Mouse (Mus musculus): Measurements from ENCODE around the gene St3gal3. TPM values are rescaled to one million over a fixed set of nuclear protein-coding genes. Genes with fewer than 3 reads are reported as not detected.
A peak's percentile ranks its signal among the peaks of the same experiment; 100 is the strongest.

Gene St3gal3
- polyA plus RNA-seq, 1 experiment from 2014 or later, result 6.7 TPM

DNA sequence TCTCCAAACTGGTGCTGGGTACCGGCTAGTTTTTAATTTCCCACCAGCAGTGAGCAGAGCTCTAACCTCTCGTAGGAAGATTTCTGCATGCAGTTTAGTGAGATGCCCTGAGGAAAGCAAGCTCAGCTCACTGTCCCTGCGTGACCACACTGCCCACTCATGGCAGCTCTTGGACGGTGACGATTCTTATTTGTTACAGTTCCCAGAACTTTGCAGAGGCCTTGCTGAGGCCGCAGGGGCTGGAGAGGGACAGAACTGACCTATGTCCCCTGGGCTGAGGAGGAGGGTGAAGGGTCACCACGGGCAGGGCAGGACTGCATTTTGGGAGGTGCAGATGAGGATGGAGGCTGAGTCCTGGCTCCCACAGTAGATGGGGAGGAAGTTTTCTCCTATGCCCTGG, 141.8 kb downstream of the St3gal3 start:
- 55% methylated on average over 7 of the region's 7 CpGs for WGBS
- Histone ChIP-seq H3K4me2 (ENCODE audit: low read length) (no peak overlapping the region), H3K4me3 (replicated peaks; ENCODE audit: low read depth, low read length) (no peak overlapping the region), H3K36me3 (ENCODE audit: insufficient read depth, low read length) (no peaks in the 10 kb centered on the region), H3K27me3 (ENCODE audit: insufficient read depth, low read length) (no peaks in the 10 kb centered on the region), H3K4me1 (replicated peaks; ENCODE audit: insufficient read depth, low read length) (peaks cover 14% of the 10 kb centered on the region), H3K9me3 (replicated peaks; ENCODE audit: low read length) (no peaks in the 10 kb centered on the region), H3K27ac (no peak overlapping the region), H3K9ac (ENCODE audit: low read depth, low read length) (no peak overlapping the region)
- DNase-seq (ENCODE audit: low spot score) (peak; percentile 22), ATAC-seq (replicated peaks; ENCODE audit: low FRiP score, low read depth) (no peak)
- peak; percentile 52 for TF ChIP-seq CTCF (IDR thresholded peaks at IDR 0.05; ENCODE audit: low read depth)

DNA sequence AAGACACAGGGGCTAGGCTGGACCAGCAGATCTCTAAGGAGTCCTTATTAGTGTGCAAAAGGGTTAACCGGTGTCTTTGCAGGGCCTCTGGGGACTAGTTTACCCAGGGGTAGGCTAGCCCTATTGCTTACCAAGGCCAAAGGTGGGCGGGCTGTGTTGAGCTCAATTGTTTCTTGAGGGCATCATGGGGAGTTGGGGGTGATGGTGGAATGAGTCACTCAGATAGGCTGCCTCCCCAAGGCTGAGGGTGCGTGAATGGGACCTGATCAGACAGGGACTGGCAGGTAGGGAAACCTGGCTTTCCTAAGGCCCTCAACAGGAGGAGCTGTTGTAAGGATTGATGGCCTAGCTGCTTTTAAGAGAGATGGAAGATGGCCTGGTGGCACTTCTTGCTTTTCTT, 142.7 kb downstream of the St3gal3 start:
- ATAC-seq (replicated peaks; ENCODE audit: low FRiP score, low read depth) (no peak), DNase-seq (ENCODE audit: low spot score) (no peak)
- Histone ChIP-seq H3K9me3 (replicated peaks; ENCODE audit: low read length) (no peaks in the 10 kb centered on the region), H3K4me3 (replicated peaks; ENCODE audit: low read depth, low read length) (no peak overlapping the region), H3K9ac (ENCODE audit: low read depth, low read length) (no peak overlapping the region), H3K4me1 (replicated peaks; ENCODE audit: insufficient read depth, low read length) (peaks cover 6% of the 10 kb centered on the region), H3K36me3 (ENCODE audit: insufficient read depth, low read length) (no peaks in the 10 kb centered on the region), H3K27ac (no peak overlapping the region), H3K4me2 (ENCODE audit: low read length) (no peak overlapping the region), H3K27me3 (ENCODE audit: insufficient read depth, low read length) (no peaks in the 10 kb centered on the region)
- TF ChIP-seq CTCF (IDR thresholded peaks at IDR 0.05; ENCODE audit: low read depth), result no peak
- WGBS, result 93% methylated on average over 3 of the region's 3 CpGs

DNA sequence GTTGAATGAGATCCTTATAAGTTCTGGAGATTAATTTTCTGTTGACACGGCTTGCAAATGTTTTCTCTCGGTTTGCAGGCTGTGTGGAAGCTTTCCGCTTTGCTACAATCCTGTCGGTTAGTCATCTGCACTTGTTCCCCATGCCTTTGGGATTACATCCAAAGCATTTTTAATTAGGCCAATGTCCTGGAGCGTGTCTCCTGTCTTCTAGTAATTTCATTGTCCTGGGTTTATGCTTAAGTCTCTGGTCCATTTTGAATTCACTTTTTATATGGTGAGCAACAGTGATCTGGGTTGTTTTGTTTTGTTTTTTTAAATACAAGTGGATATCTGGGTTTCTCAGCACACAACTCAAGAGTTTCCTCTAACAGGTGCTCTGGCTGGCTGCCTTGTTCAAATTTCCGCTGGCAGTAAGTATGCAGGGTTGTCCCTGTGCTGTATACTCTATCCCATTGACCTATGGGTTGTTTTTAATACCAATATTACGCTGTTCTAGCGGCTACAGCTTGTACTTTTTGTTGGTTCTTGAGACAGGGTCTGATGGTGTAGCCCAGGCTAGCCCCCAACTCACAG, 143.6 kb downstream of the St3gal3 start:
- DNase-seq (ENCODE audit: low spot score), result no peak
- no peak overlapping the region for H3K4me2 ChIP-seq (ENCODE audit: low read length)
- no peak overlapping the region; the same call in 1 of the 2 replicates for H3K27ac ChIP-seq
- WGBS, result 80% methylated on average over 8 of the region's 8 CpGs
- H3K27me3 ChIP-seq (ENCODE audit: insufficient read depth, low read length), result no peaks in the 10 kb centered on the region
- ATAC-seq (replicated peaks; ENCODE audit: low FRiP score, low read depth), result no peak
- H3K9me3 ChIP-seq (replicated peaks; ENCODE audit: low read length), result no peaks in the 10 kb centered on the region
- H3K36me3 ChIP-seq (ENCODE audit: insufficient read depth, low read length), result no peaks in the 10 kb centered on the region
- no peaks in the 10 kb centered on the region for H3K4me1 ChIP-seq (replicated peaks; ENCODE audit: insufficient read depth, low read length)
- no peak overlapping the region for H3K4me3 ChIP-seq (replicated peaks; ENCODE audit: low read depth, low read length)
- H3K9ac ChIP-seq (ENCODE audit: low read depth, low read length), result no peak overlapping the region
- no peak for TF ChIP-seq CTCF (IDR thresholded peaks at IDR 0.05; ENCODE audit: low read depth)

DNA sequence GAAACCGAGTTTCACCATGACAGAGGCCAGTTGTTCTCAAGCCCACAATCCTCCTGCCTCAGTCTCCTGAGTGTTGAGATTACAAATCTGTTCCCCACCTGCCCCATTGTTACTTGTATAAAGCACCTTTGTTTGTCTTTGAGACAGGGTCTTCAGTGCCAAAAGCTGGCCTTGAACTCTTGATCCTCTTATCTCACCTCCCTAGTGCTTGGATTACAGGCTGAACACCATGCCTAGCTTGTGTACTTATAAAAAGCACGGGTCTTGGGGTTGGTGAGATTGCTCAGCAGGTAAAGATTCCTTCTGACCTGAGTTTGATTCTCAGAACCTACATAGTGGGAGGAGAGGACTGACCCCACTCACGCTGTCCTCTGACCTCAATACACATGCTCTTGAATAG, 144.1 kb downstream of the St3gal3 start:
- Histone ChIP-seq H3K4me2 (ENCODE audit: low read length) (no peak overlapping the region), H3K9me3 (replicated peaks; ENCODE audit: low read length) (no peaks in the 10 kb centered on the region), H3K4me1 (replicated peaks; ENCODE audit: insufficient read depth, low read length) (no peaks in the 10 kb centered on the region), H3K27ac (no peak overlapping the region), H3K36me3 (ENCODE audit: insufficient read depth, low read length) (no peaks in the 10 kb centered on the region), H3K9ac (ENCODE audit: low read depth, low read length) (no peak overlapping the region), H3K27me3 (ENCODE audit: insufficient read depth, low read length) (no peaks in the 10 kb centered on the region), H3K4me3 (replicated peaks; ENCODE audit: low read depth, low read length) (no peak overlapping the region)
- no peak for DNase-seq (ENCODE audit: low spot score)
- TF ChIP-seq CTCF (IDR thresholded peaks at IDR 0.05; ENCODE audit: low read depth), result no peak
- ATAC-seq (replicated peaks; ENCODE audit: low FRiP score, low read depth), result no peak
- 71% methylated on average over 3 of the region's 3 CpGs for WGBS

DNA sequence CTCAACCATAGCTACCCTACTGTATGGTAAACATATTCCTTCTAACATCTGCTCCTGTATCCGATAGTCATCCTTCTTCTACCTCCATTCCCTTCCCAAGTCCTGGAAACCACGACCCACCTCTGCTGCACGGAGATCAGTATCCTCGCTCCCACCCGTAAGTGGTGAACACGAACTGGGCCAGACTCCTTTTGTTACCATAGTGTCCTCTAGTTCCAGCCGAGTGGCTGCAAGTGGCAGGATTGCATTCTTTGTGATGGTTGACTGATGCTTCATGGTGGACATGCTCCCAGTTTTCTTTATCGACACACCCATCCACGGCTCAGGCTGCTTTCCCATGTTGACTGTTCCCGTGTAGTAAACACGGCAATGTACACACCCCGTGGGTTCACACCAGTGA, 144.9 kb downstream of the St3gal3 start:
- Histone ChIP-seq H3K27me3 (ENCODE audit: insufficient read depth, low read length) (no peaks in the 10 kb centered on the region), H3K36me3 (ENCODE audit: insufficient read depth, low read length) (no peaks in the 10 kb centered on the region), H3K4me2 (ENCODE audit: low read length) (no peak overlapping the region), H3K4me3 (replicated peaks; ENCODE audit: low read depth, low read length) (no peak overlapping the region), H3K27ac (no peak overlapping the region; the same call in 1 of the 2 replicates), H3K9ac (ENCODE audit: low read depth, low read length) (no peak overlapping the region), H3K4me1 (replicated peaks; ENCODE audit: insufficient read depth, low read length) (0 out of 2 replicates have a peak, but pooled peaks cover 7% of the 10 kb centered on the region), H3K9me3 (replicated peaks; ENCODE audit: low read length) (no peaks in the 10 kb centered on the region)
- ATAC-seq (replicated peaks; ENCODE audit: low FRiP score, low read depth) (0 out of 2 replicates have a peak, but pooled peaks have one; percentile 9), DNase-seq (ENCODE audit: low spot score) (no peak)
- TF ChIP-seq CTCF (IDR thresholded peaks at IDR 0.05; ENCODE audit: low read depth), result no peak
- 53% methylated on average over 12 of the region's 12 CpGs for WGBS

DNA sequence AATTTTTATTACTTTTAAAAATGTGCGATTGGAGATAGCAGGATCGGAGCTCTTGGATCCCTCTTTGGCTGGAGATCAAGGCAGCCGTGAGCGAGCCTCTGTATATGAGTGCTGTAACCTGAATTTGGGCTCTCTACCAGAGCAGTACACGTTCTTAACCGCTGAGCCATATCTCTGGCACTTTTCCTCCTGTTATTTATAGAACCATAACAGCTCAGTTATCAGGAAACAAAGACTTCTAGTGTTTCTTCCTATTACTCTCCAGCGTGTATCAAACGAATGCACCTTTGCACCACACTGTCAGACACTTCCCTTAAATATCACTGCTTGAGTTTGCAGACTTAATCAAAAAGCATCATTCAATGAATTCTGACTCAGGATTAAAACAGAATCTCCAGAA, 147.9 kb downstream of the St3gal3 start:
- H3K36me3 ChIP-seq (ENCODE audit: insufficient read depth, low read length), result no peaks in the 10 kb centered on the region
- no peak overlapping the region for H3K9ac ChIP-seq (ENCODE audit: low read depth, low read length)
- no peak for TF ChIP-seq CTCF (IDR thresholded peaks at IDR 0.05; ENCODE audit: low read depth)
- H3K4me1 ChIP-seq (replicated peaks; ENCODE audit: insufficient read depth, low read length), result 0 out of 2 replicates have a peak, but pooled peaks cover 7% of the 10 kb centered on the region
- H3K4me3 ChIP-seq (replicated peaks; ENCODE audit: low read depth, low read length), result no peak overlapping the region
- DNase-seq (ENCODE audit: low spot score), result no peak
- no peaks in the 10 kb centered on the region for H3K9me3 ChIP-seq (replicated peaks; ENCODE audit: low read length)
- ATAC-seq (replicated peaks; ENCODE audit: low FRiP score, low read depth), result no peak
- H3K27ac ChIP-seq, result no peak overlapping the region
- WGBS, result 28% methylated on average over 8 of the region's 8 CpGs
- no peak overlapping the region for H3K4me2 ChIP-seq (ENCODE audit: low read length)
- no peaks in the 10 kb centered on the region for H3K27me3 ChIP-seq (ENCODE audit: insufficient read depth, low read length)
